Mouse (Mus musculus): ENCODE data around the gene Bud23. TPM values are rescaled to one million over a fixed set of nuclear protein-coding genes. Genes with fewer than 3 reads are reported as not detected.

Gene Bud23
- 10 to 100 TPM; 46.4 to 61.6 TPM for total RNA-seq (2023)

DNA sequence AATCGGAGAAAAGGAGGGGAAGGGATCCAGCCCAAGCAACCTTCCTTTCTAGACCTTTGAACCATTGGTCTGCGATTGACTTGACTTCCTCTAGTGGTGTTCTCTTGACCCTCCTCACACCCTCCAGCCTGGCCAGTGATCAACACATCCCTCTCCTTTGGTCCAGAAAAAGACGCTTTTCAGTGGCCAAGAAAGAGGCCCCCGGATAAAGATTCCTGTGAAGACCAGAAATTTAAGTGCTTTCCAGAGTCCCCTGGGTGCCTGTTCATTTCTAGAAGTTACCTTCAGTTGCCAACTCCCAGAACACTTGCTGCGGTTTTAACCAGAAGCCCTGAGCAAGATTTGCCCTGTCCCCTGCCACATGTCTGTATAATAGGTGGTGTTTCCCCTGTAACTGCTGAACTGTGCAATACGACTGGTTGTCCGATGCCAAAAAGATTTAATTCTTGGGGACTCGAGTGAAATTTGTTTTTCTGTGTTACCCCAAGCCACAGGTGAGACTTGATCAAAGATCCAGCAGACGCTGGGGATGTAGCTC is at the start of gene Bud23:
Gene Bud23, minus strand, starts transcription at position 51 of the 538 bp plus-strand sequence.

GRCm38 (mm10) chr5:135089653-135090052 is 24.9 kb upstream of the Bud23 start, which contains the start of gene Mlxipl:
Gene Mlxipl (plus strand): TSS chr5:135089890.

GRCm38 (mm10) chr5:135077564-135078481 is 13.1 kb upstream of the Bud23 start, which contains the start of gene Vps37d:
Gene Vps37d (minus strand): TSS chr5:135078266.

GRCm38 (mm10) chr5:135063629-135064381 is 954 bp downstream of the Bud23 start, which contains the start of gene Dnajc30:
Gene Dnajc30 (plus strand): TSS chr5:135064202.

GRCm38 (mm10) chr5:135023344-135024173 is 41.2 kb downstream of the Bud23 start, which contains the start of gene Stx1a:
Gene Stx1a (plus strand): TSS chr5:135023482.

DNA sequence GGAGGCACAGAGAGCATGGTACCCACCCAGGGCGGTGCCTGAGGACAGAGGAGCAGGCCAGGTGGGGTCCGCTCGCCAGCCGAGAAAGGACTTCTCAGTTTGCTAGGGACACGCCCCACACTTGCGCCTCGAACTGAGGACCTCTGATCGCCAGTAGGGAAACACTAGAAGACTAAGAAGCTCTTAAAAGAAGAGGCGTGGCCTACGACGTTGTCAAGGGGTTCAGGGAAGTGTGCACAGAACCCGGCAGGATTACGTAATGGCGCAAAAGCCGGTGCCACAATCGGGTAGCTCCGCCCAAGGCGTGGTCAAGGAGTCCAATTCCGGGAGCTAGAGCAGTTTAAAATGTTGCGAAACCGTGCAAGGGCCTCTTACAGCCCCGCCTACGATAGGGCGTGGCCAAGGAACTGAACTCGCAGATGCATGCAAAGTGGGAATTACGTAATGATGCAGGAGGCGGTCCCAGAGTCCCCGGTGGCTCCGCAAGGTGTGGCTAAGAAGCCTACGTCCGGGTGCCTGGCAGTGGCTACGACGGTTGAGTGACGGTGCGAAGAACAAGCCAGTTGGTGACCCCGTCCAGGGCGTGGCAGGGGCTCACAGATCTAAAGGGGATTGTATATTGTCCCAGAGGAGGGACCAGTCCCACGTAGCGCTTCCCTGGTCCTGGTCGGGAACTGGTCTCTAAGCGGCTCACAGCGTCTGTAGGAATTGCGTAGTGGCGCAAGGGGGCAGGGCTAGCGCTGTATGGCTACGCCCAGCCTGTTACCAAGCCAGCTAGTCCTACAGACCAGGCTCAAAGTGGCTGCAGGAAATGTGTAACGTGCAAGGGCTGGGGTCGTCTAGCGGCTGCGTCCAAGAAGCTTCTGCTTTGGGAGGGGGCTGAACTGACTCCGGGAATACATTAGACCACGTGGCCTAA is 55.8 kb downstream of the Bud23 start, which contains the start of gene Abhd11:
Gene Abhd11, plus strand, starts transcription at position 482 of the 919 bp plus-strand sequence.

Other genes starting within 250 kb of the Bud23 start
- not detected for gene Tmem270, start 158.2 kb downstream of the Bud23 start, total RNA-seq (2023)
- not detected for gene Cldn13, start 149.4 kb downstream of the Bud23 start, total RNA-seq (2023)
- 1 to 10 TPM; 1.5 to 2.3 TPM for gene Mettl27, start 132.6 kb downstream of the Bud23 start, total RNA-seq (2023)
- not detected for gene Cldn4, start 118.0 kb downstream of the Bud23 start, total RNA-seq (2023)
- not detected for gene Cldn3, start 78.7 kb downstream of the Bud23 start, total RNA-seq (2023)
- gene Abhd11, start 55.8 kb downstream of the Bud23 start, total RNA-seq (2023): 10 to 100 TPM; 27.6 to 33.2 TPM
- 1 to 10 TPM in 1 of 2 experiments, under 1 TPM in 1; 0.37 to 1.1 TPM for gene Stx1a, start 41.5 kb downstream of the Bud23 start, total RNA-seq (2023)
- 10 to 100 TPM; 16.2 to 16.9 TPM for gene Dnajc30, start 757 bp downstream of the Bud23 start, total RNA-seq (2023)
- not detected for gene Vps37d, start 13.3 kb upstream of the Bud23 start, total RNA-seq (2023)
- gene Mlxipl, start 24.9 kb upstream of the Bud23 start, total RNA-seq (2023): 1 to 10 TPM; 2.8 to 3.2 TPM
- gene Tbl2, start 84.7 kb upstream of the Bud23 start, total RNA-seq (2023): 10 to 100 TPM; 11.8 to 13.0 TPM
- gene Bcl7b, start 103.3 kb upstream of the Bud23 start, total RNA-seq (2023): 10 to 100 TPM; 40.0 to 44.2 TPM
- 10 to 100 TPM; 65.9 to 76.2 TPM for gene Baz1b, start 122.3 kb upstream of the Bud23 start, total RNA-seq (2023)
- gene Fzd9, start 186.3 kb upstream of the Bud23 start, total RNA-seq (2023): not detected

Measured in monocyte, adult 59 days (primary cell).